Mouse (Mus musculus): ENCODE data around the gene Tmprss7.

Gene Tmprss7

DNA sequence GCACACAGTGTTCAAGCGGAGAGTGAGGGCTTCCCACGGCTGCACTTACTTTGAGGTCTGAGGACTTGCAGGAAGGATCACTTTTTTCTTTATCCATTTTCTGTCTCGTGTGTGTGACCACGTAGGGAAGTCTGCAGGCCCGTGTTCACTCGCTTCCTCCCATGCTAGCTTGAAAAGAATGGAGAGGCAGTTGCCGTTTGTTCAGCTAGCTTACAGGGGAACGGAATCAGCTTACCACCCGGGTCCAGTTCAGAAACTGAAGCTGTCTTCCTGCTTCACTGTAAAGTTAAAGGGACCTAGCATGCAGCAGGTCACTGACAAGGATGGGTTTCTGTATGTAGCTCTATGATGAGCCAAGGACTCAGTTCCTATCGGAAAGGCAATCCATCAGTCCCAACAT lies at the start of gene Tmprss7:
Gene Tmprss7, minus strand, starts transcription at position 101 of the 400 bp plus-strand sequence.
- in situ Hi-C loops (cut with MboI, MseI): no loop called here

DNA sequence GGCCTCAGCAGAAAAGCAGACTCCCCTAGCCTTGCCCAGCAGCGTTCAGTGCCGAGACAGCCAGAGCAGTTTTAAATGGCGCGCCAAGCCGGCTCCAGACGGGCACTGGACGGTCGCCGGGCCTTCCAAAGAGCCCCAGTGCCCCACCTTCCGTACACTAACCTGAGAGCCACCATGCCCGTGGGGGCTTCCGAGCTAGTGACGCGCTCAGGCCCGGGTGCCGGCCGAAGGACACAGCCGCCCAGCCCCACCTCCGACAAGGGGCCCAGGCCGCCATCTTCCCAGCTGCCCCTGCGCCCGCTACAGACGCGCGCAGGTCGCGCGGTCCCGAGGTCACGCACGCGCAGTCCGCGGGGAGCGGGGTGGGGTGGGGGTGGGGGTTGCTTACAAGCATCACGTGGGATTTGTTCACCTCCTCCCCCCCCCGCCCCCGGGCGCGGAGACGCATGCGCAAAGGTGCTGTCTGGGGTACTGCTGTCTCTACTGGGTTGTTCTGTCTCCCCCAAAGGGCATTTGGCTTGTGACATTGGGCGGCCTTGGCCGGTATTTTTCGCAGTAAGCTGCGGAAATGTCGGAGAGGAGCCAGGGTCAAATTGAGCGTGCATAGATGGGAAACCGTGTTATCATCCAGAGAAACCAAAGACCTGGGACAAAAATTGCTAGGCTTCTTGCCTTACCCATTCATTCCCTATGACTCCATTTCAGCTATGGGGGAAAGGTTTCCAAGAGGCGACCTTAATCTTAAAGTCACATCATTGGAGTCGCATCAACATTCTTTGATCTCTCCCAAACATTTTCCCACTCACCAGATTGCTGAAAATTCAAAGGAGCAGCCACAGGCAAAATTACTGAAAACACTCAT lies 49.4 kb upstream of the Tmprss7 start, which contains the start of gene Abhd10:
Gene Abhd10, minus strand, starts transcription at position 341 of the 862 bp plus-strand sequence.
- in situ Hi-C loops (cut with MboI, MseI): loop anchor here (10.0 kb wide), 2 partner anchors 222 to 978 kb away; partner anchors contain the start of gene Cd200r1 (in 1 of the 2)

- in situ Hi-C loops (cut with MboI, MseI): no loop called here
Observed at GRCm38 (mm10) chr16:45737880-45738279, 44.4 kb upstream of the Tmprss7 start.

- in situ Hi-C loops (cut with MboI, MseI): no loop called here
Observed at GRCm38 (mm10) chr16:45736724-45737123, 43.3 kb upstream of the Tmprss7 start.

GRCm38 (mm10) chr16:45729163-45729562 lies 35.7 kb upstream of the Tmprss7 start:
- in situ Hi-C loops (cut with MboI, MseI): no loop called here

GRCm38 (mm10) chr16:45724742-45725102 lies 31.3 kb upstream of the Tmprss7 start:
- in situ Hi-C loops (cut with MboI, MseI): no loop called here

GRCm38 (mm10) chr16:45724061-45724741 lies 30.7 kb upstream of the Tmprss7 start, which contains the start of gene Tagln3:
TSS of gene Tagln3 (minus strand) at chr16:45724608.
- in situ Hi-C loops (cut with MboI, MseI): no loop called here

GRCm38 (mm10) chr16:45723172-45723901 lies 29.9 kb upstream of the Tmprss7 start:
- in situ Hi-C loops (cut with MboI, MseI): no loop called here

DNA sequence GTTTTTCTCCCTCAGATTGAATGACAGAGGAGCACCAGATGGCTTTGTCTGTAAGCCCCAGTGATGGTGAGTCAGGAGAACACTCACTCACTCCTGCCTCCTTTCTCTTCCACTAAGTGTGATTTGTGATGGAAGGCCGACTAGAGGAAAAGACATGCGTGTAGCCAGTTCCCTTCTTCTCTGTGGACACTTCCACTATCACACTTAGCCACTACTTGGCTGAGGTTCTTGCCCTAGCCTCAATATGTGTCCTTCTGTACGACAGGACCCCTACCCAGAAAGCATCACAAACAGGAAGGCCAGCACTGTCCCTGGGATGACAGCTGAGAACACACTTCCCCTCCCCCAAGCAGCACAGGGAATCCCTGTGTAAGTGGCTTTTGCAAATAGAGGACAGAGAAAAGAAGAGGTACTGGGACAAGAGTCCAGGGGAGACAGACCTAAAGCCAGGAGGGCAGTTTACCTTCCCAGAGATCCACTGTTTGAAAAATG lies 29.0 kb upstream of the Tmprss7 start:
- in situ Hi-C loops (cut with MboI, MseI): no loop called here

- in situ Hi-C loops (cut with MboI, MseI): no loop called here
Observed at GRCm38 (mm10) chr16:45720022-45720630, 26.7 kb upstream of the Tmprss7 start.

DNA sequence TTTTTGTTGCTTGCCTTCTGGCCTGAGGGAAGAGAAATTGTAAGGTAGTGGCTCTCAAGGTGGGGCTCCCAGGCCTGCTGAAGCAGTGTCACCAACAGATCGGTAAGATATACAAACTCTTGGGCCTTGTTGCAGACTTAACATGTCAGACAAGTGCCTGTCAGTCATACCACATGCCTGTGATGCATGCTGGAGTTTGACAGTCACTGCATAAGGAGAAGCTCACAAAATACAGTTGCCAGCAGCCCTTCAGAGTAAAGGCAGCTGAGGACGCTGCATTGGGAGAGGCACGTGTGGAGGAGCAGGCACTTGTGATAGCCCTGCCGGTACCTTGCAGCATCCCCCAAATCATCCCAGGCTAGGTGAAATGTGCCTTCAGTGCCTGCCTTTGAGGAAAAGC lies 24.8 kb upstream of the Tmprss7 start:
- in situ Hi-C loops (cut with MboI, MseI): no loop called here

DNA sequence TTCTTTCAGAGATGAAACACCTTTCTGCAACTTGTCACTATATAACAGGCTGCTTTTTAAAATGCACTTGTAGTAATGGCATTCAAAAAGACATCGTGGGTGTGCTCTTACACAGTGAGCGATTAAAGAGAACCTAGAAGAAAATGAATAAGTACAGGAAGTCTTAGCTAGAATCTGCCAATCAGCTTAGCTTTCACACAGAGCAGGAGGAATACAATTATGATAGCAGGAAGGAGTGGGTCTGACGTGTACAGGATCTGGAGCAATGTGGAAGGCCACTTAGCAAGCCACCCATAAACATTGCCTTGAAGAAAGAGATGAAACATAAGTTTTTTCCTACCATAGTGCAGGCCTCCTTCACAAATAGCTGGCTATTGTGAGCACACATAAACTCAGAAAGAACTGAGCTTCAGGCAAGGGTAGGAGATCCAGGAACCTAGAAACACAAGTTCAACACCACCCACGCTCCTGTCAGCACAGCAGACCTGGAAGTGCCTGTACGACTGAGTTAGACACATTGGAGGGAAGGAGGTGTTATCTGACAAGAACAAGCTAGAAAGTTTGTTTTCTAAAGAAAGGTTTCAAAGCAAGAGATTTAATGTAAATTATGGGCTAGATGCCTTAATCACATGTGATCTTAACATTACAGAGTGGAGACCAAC lies 21.2 kb upstream of the Tmprss7 start:
- in situ Hi-C loops (cut with MboI, MseI): no loop called here

DNA sequence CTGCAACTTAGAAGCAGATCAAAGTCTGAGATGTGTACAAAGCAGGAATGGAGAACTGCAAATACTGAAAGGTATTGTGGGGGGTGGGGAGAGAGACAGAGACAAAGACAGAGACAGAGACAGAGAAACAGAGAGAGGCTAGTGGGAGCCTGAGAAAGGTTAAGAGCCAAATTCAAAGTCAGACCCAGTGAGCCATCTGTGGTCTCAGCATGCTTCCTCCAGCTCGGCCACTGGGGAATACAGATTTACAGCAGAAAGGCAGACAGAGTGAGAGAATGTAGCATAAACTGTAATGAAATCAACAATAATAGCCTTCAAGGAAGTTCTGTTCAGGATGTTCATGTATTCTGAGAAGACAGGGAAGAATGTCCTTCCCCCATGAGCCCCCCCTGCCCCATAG lies 20.4 kb upstream of the Tmprss7 start:
- in situ Hi-C loops (cut with MboI, MseI): no loop called here

DNA sequence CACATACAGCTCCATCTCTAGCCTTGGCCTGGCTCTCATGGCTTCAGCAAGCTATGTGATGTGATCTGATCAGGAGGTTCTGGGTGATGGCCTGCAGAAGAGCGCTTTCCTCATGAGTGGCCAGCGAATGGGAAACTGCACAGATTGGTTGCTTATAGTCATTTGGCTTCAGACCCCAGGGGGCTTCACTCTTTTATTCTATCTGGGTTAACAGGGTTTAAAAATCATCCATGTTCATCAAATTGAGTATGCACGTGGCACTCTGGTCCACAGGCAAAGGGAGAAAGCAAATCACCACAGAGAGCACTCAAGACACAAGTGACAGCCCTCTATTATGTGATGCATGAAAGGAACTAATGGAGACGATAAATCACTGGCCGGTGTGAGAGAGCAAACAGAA lies 19.8 kb upstream of the Tmprss7 start:
- in situ Hi-C loops (cut with MboI, MseI): no loop called here

GRCm38 (mm10) chr16:45711263-45711662 lies 17.8 kb upstream of the Tmprss7 start:
- in situ Hi-C loops (cut with MboI, MseI): no loop called here

- in situ Hi-C loops (cut with MboI, MseI): no loop called here
Observed at GRCm38 (mm10) chr16:45699301-45699700, 5.8 kb upstream of the Tmprss7 start.

GRCm38 (mm10) chr16:45697996-45698395 lies 4.5 kb upstream of the Tmprss7 start:
- in situ Hi-C loops (cut with MboI, MseI): no loop called here

- in situ Hi-C loops (cut with MboI, MseI): no loop called here
Observed at GRCm38 (mm10) chr16:45695445-45696160, 2.1 kb upstream of the Tmprss7 start.

DNA sequence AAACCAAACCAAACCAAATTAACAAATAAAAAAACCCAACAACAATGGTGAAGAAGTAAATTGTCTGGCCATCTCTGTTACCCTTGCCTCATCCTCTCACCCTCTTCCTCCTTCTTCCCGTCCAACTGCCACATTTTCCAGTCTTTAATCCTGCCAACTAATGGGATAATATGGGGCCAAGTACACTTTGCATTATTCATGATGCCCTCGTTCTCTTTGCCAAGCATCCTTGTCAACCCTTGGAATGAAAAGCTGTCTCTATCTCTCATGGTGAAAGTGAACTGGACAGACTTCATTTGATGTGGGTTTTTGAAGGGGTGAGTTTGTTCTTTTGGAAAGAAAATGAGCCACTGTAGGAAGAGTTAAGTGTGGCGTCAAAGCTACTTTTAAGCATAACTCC lies 607 bp downstream of the Tmprss7 start:
- in situ Hi-C loops (cut with MboI, MseI): no loop called here

DNA sequence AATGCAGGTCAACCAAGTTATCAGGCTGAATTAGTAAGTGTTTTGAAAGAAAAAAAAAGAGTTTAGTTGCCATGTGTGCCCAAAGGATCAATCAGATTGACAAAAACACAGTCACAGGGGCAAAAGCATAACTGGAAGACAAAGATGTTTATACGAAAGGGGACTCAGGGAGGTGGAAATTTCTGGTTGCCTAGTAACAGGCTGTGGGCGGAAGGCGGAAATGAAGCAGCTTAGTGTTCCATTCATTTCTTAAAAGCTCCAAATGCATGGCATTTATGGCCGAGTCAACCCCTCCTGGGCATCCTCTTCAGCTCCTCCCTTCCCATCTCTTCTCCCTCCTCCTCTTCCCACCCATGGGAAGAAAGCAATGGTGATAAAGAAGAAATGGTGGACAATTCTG lies 3.3 kb downstream of the Tmprss7 start:
- in situ Hi-C loops (cut with MboI, MseI): no loop called here
